Mouse (Mus musculus) right cerebral cortex, postnatal 10 days (tissue): ENCODE data around the gene Ppm1j.

Experiments
- DNase-seq, 2 experiments: peaks; one replicate each; pipeline ENCODE4 v3.0.0; 2021; ENCODE audit warnings: low spot score in 2 of 2

Gene Ppm1j

GRCm38 (mm10) chr3:104783971-104784500, 3.2 kb downstream of the Ppm1j start:
- DNase-seq: no peak

DNA sequence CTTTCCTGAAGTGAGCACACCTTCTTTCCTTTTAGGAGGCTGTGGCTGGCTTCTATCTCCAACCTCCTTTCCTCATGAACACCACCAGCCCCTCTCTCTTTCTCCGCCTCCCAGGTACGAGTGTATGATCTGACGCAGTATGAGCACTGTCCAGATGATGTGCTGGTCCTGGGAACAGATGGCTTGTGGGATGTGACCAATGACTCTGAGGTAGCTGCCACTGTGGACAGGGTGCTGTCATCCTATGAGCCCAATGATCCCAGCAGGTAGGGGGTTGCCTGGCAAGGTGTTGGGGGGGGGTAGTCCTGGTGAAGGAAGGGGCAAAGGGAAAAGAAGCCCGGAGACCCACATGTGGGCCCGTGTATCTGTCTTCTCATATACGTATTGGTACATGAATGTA, 4.4 kb downstream of the Ppm1j start:
- no peak for DNase-seq

DNA sequence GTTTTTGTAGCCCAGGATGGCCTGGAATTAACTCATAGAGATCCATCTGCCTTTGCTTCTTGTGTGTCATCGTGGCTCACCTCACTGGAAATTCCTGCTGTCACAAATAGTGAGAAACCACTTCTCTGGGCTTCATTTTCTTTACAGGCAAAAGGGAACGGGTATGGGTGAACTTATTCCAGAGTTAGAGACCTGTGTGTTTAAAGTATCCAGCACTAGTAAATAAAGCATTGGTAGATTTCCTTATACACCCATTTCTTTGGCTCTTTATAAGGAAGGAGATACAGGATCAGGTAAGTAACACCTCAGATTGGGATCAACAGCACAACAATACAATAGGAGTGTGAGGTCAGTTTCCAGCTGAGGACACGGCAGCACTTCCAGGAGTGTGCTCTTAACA, 7.2 kb downstream of the Ppm1j start, which contains the start of gene Rhoc:
Gene Rhoc, plus strand, starts transcription at position 301 of the 400 bp plus-strand sequence.
- no peak for DNase-seq

DNA sequence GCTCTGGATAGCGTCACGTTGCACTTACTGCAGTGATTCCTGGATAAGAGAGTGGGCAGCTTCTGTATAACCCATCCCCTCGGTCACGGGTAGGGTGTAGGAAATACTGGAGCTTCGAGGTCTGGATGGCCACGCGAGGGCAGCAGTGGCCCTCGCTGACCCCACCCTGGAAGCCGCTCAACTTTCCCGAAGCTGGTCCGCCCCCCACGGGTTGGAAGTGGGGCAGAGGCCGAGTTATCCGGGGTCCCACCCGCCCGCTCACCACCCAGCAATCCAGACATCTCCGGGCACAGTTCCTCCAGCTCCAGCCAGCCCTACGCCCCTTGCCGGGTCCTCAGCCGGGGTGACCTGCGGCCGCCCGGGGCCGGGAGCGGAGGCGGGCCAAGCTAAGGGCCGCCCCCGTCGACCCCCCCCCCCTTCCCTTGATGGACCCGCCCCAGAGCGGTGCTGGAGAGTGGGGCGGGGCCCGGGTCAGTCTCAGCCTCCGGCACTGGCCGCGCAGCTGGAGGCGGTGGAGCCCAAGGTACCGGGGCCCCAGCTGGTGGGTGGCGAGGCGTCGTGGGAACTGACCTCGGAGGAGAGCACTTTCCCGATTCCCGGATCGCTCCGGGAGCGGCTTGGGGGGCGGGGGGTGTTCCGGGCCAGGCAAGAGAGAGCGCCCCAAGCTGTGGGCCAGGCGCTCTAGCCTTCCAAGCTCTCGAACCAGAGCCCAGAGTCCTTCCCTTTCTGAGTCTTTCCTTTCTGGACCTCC, 7.9 kb downstream of the Ppm1j start:
- peak; percentile 79 to 84 for DNase-seq

DNA sequence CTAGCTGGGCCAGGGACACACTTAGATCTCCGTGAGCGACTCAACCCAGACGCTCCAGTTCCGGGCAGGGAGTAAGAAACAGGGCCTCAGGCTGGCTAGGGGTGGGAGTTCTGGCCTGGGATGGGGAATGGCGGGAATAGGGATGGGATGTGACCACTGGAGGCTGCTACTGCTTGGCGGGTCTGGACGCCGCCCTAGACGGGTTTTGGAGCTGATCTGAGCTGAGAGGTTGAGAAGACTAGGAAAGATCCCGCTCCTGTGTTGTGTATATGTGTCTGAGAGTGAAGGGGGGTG, 8.4 kb downstream of the Ppm1j start:
- DNase-seq: no peak

DNA sequence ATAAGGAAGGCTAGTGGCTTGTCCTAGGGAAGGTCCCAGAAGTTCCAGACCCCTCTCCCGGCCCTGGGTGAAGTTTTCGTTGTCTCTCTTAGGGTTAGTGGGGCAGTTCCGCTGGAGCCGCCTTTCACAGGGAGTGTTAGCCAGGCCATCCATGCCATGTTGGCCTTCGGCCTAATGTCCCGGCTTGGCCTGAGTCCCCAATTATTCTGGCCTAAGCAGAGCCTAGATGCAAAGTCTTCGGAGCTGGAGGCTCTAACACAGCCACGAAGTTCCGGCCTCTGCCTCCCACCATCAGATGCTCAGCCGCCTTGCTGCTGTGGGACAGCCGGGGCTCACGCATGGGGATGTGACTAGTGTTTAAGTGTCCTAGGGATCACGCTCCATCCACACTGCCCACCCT, 9.0 kb downstream of the Ppm1j start:
- DNase-seq: no peak

DNA sequence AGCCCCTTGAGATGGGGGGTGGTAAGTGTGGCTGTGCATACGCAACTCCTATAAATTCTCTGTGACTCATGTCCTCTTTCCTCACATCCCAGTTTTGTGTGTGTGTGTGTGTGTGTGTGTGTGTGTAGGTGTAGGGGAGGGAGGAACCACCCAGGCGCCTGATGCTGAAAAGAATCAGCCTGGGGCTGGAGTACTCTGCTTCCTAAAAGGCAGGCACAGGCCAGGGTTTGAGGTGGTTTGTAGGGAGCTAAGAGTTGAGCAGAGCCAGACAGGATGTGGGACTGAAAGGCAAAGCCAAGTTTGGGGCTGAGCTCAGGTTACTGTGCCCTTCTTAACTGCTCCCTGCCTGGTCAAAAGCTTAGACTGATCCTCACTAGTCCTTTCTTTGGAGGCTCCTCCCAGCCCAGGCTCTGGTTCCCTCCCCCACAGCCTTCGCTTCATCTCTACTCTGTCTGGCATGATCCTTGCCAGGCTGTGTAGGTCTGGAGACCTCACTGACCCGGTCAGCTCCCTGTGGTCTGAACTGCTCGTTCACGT, 9.6 kb downstream of the Ppm1j start:
- peak in 1 of 2 experiments; percentile 62 for DNase-seq

DNA sequence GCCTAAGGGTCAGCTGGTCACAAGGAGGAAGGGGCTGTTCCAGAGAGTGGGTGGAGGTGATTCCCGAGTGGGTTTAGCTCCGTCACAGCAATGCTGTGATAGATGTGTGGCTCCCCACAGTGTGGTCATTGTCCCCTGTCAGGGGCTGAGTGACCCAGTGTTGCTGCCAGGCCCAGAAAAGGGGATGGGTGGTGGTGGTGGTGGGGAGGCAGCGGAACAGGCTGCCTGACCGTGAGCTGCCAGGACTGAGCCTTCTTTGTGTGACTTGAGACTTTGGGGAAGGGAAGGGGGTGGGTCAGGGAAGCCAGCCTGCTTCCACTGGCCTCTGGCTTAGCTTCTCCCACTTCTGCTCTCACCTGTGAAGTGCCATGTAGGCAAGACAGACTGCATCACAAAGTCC, 10.2 kb downstream of the Ppm1j start:
- DNase-seq: peak in 1 of 2 experiments; percentile 64

DNA sequence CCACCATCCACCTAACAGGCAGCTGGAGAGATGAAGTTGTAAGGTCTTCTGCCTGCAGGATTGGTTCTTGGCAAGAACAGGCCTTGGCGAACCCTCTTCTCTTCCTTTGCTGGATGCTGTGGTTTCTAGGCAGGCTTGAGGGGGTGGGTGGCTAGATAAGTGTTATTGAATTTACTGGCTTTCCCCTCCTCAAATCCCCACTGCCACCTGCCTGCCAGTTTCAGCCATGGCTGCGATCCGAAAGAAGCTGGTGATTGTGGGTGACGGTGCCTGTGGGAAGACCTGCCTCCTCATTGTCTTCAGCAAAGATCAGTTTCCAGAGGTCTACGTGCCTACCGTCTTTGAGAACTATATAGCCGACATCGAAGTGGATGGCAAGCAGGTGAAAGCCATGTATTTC, 10.8 kb downstream of the Ppm1j start:
- DNase-seq: no peak

DNA sequence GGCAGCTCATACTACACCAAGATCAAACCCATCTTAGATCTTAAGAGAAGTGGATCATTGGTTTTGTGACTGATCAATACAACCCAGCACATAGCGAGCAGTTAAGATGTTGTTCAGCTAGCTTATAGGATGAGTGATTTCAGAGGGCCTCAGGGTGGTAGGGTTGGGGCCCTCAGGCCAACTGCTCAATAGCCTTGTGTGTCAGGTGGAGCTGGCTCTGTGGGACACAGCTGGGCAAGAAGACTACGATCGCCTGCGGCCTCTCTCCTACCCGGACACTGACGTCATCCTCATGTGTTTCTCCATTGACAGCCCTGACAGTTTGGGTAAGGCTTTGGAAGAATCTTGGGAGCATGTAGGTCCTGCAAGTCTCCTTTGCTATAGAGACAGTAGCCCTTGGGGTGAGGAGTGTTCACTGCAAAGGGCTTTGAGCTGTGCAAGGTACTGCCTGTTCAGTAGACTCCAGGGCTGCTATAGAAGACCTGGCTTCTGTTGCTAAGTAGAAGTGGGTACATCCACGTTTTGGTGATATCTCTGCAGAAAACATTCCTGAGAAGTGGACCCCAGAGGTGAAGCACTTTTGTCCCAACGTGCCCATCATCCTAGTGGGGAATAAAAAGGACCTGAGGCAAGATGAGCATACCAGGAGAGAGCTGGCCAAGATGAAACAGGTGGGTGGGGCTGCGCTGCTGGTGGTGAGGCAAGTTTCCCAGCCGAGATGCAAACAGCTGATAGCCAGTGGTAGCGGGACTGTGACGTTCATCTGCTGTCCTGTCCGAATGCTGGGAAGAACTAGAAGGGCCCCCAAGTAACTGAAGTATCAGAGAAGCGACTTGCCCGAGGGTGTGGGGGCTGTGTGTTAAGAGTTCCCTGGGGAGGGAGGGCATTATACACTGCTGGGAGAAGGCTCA, 11.8 kb downstream of the Ppm1j start:
- no peak for DNase-seq

DNA sequence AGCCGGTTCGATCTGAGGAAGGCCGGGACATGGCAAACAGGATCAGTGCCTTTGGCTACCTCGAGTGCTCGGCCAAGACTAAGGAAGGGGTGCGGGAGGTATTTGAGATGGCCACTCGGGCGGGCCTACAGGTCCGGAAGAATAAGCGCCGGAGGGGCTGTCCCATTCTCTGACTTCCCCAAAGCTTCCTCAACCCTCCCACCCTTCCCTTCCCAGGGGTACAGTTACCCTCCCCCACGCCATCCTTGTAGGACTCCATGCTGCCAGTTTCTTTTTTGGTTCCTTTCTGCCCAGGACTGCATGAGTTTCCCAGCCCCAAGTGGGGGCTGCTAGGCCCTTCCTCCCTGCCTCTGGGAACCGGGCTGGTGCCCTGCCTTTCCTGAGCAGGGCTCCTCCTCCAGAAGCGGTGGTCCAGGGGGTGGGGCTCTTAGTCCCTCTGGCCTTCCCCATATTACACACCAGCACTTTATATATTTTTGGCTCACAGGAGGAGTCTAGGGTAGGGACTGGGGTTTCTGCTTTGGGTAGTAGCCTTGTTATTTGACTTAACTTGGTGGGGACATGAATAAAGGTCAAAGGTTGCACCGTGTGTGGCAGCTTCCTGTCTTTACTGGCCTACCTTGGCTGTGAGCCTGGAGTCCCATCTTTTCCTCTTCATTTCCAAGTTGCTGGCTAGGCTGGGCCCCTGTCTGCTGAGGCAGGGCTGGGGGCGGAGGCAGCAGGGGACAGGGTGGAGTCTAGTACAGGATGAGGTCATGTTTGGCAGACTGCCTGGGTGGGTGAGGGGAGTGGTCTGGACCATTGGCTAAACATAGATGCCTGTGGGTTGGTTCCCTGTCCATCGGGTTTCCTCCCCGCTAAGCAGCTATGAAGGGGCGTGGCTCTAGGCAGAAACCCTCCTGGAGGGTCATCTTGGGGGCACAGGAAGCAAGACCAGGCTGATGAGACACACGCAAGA, 13.3 kb downstream of the Ppm1j start:
- peak; percentile 90 to 92 for DNase-seq

DNA sequence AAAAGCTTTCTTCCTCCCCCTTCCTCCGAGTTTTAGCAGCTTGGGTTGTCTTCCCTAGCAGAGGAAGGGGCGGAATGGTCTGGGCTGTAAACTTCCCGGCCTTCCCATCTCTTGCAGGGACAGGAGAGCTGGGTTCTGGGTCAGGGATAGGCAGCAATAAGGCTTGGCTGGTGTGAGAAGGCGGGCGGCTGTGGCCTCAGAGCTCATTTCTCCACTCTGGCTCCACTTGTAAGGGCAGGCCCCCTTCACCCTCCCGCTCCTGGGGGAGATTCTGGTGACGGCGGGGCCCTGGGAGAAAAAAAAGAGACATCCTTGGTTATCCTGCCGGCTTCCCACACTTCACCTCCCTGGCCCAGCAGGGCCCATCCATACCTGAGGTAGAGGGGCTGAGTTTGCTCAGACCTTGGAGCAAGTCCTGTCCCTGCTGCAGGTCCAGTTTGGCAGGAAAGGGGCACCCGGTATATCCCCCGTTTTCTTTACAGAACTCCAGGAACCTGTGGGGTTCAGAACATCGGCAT, 14.2 kb downstream of the Ppm1j start:
- no peak for DNase-seq

- DNase-seq: no peak
Observed at GRCm38 (mm10) chr3:104795661-104796340, 14.9 kb downstream of the Ppm1j start.

DNA sequence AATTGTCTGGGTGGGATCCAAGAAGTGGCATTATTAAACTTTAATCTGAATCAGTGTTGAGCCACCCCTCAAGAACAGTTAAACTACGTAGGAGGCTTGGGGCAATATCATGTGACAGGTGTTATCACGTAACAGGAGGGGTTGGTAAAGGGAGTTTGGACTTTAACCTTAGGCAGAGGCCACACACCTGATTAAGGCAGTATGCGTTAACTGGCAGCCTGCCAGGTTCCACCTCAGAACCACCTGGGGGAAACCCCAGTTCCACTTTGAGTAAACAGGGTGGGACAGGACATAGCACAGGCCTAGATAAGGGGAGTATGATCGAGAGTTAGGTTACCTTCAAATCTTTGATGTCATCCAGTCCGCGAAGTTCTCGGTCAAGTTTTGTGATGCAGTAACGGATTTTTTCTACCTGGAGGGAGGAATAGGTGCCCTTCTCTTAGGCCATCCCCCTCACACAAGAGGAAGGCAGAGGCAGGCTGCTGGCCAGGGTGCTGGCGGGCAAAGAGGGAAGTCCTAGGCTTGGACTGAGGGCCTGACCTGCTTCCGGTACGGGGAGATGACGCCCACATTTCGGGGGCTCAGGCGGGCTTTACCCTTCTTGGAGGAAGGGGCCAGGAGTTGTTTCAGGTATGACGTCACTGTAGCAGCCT, 15.7 kb downstream of the Ppm1j start:
- DNase-seq: no peak

- DNase-seq: no peak
Observed at GRCm38 (mm10) chr3:104800681-104801080, 19.8 kb downstream of the Ppm1j start.

DNA sequence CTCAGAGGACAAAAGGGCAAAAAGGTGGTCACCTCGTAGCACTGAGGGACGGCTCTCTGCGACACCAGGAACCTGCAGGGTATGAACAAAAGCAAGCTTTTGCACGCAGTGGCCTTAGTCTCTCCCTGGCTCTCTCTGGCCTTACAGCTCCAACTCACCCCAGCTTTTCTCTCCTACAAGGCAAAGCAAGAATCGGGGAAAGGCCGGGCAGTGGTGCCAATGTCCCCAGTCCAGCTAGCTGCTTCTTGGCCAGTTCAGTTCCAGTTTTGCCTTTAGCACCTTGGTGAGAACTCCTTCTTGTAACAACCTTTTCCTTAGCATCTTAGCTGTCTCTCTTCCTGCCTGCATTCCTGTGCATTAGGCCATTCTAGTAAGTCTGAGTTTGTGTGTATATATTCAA, 20.6 kb downstream of the Ppm1j start:
- DNase-seq: no peak

GRCm38 (mm10) chr3:104804312-104804711, 23.5 kb downstream of the Ppm1j start:
- DNase-seq: no peak

DNA sequence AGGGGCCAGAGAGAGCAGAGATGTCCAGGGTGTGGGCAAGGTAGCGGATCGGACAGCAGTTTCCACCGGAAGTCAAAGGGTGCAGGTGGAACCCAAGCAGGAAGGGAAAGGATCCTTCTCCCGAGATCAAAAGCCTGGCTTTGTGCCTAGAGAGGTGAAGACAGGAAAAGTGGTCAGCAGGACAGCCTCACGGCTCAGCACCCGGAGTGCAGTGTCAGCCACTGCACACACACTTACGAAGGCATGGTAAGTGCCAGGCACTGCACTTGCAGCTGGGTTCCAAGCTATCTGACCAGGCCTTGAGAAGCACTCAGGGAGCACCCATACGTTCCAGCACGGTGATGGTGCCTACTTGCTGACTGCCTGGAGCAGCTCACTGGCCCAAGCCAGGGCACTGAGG, 24.7 kb downstream of the Ppm1j start:
- no peak for DNase-seq

DNA sequence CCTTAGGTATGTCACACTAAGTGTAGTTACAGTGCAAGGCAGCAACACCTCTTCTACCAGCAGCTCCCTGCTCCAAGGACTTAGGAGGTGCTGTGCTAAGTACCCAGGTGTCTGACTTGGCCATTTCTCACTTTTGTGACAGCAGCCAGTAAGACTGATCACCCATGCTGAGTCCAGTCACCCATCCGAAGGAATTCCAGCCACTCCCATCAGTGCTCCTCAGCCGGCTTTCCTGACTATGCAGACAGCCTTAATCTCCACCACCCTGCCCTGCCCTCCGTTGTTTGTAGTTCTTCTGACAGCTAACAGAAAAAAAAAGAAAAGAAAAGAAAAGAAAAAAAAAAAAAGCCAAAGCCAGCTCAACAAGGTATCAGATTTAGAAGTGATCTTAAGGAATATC, 30.9 kb downstream of the Ppm1j start:
- no peak for DNase-seq

DNA sequence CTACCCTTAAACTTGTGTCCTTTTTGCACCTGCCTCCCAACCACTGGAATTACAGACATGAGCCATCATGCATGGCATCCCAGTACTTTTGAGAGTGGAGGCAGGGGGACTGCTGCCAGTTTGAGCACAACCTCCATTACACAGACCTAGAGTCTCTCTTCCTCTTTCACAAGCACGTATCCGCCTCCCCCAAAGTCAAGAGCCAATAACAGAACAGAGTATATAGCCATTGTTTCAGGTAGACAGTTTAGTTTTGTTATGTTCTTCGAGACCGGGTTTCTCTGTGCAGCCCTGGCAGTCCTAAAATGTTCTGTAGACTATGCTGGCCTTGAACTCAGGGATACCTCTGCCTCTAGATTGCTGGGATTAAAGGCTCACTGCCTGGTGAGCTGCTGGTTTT, 31.4 kb downstream of the Ppm1j start:
- DNase-seq: no peak
